Mouse (Mus musculus) cerebellum, postnatal 10 days (tissue): ENCODE results near the gene Thrb.

Experiments
- DNase-seq, 2 experiments: peaks; one replicate each; pipeline ENCODE4 v3.0.0; 2021; ENCODE audit warnings: mixed read lengths in 2 of 2

The Thrb gene

GRCm38 (mm10) chr14:17659686-17660328 is at the start of gene Thrb:
TSS of gene Thrb (plus strand) at chr14:17660261.
- DNase-seq, result peak; percentile 61 to 64

- no peak for DNase-seq
These were observed 38.4 kb upstream of the Thrb start for GRCm38 (mm10) chr14:17621671-17622070.

- peak in 1 of 2 experiments; percentile 11 for DNase-seq
These were observed 36.1 kb upstream of the Thrb start for GRCm38 (mm10) chr14:17623936-17624335.

GRCm38 (mm10) chr14:17629215-17629614 is 30.8 kb upstream of the Thrb start:
- no peak for DNase-seq

- peak; percentile 77 to 86 for DNase-seq
These were observed 27.1 kb upstream of the Thrb start for GRCm38 (mm10) chr14:17632887-17633522.

- peak; percentile 48 to 58 for DNase-seq
These were observed 23.1 kb upstream of the Thrb start for GRCm38 (mm10) chr14:17636971-17637370.

- no peak for DNase-seq
These were observed 18.3 kb upstream of the Thrb start for GRCm38 (mm10) chr14:17641770-17642169.

GRCm38 (mm10) chr14:17655084-17655483 is 5.0 kb upstream of the Thrb start:
- no peak for DNase-seq

GRCm38 (mm10) chr14:17659031-17659430 is 1.0 kb upstream of the Thrb start:
- peak; percentile 94 to 95 for DNase-seq

GRCm38 (mm10) chr14:17660329-17661099 is 453 bp downstream of the Thrb start:
- peak; percentile 87 to 89 for DNase-seq

GRCm38 (mm10) chr14:17661100-17661521 is 1.1 kb downstream of the Thrb start:
- DNase-seq, result peak in 1 of 2 experiments; percentile 75

- DNase-seq, result no peak
These were observed 2.0 kb downstream of the Thrb start for GRCm38 (mm10) chr14:17662087-17662486.

GRCm38 (mm10) chr14:17674335-17674734 is 14.3 kb downstream of the Thrb start:
- DNase-seq, result no peak

- no peak for DNase-seq
These were observed 15.2 kb downstream of the Thrb start for GRCm38 (mm10) chr14:17675214-17675613.

GRCm38 (mm10) chr14:17681479-17681878 is 21.4 kb downstream of the Thrb start:
- no peak for DNase-seq

- DNase-seq, result no peak
These were observed 24.8 kb downstream of the Thrb start for GRCm38 (mm10) chr14:17684881-17685280.

GRCm38 (mm10) chr14:17685491-17685890 is 25.4 kb downstream of the Thrb start:
- DNase-seq, result peak; percentile 8 to 12

- DNase-seq, result no peak
These were observed 26.9 kb downstream of the Thrb start for GRCm38 (mm10) chr14:17686939-17687338.

GRCm38 (mm10) chr14:17691246-17691645 is 31.2 kb downstream of the Thrb start:
- DNase-seq, result no peak

GRCm38 (mm10) chr14:17695526-17695925 is 35.5 kb downstream of the Thrb start:
- no peak for DNase-seq

GRCm38 (mm10) chr14:17697920-17698632 is 38.0 kb downstream of the Thrb start:
- no peak for DNase-seq

- DNase-seq, result no peak
These were observed 40.2 kb downstream of the Thrb start for GRCm38 (mm10) chr14:17700228-17700627.

- no peak for DNase-seq
These were observed 53.3 kb downstream of the Thrb start for GRCm38 (mm10) chr14:17713297-17713904.
